Mouse (Mus musculus) lung, postnatal 4 days (tissue): ENCODE data around the gene Ddx39.

ENCODE experiments used
- DNase-seq, 2 experiments: peaks; one replicate each; pipeline ENCODE4 v3.0.0; 2021

The Ddx39 gene

GRCm38 (mm10) chr8:83715031-83715690 lies at the start of gene Ddx39:
TSS of gene Ddx39 (plus strand) at chr8:83715177.
- peak; percentile 97 for DNase-seq

GRCm38 (mm10) chr8:83665969-83666865 lies 48.8 kb upstream of the Ddx39 start, which contains the start of gene Ptger1:
TSS of gene Ptger1 (plus strand) at chr8:83666678.
- peak; percentile 83 to 91 for DNase-seq

GRCm38 (mm10) chr8:83666866-83667234 lies 48.1 kb upstream of the Ddx39 start:
- no peak for DNase-seq

- no peak for DNase-seq
Observed at GRCm38 (mm10) chr8:83667526-83667925, 47.5 kb upstream of the Ddx39 start.

GRCm38 (mm10) chr8:83668010-83668916 lies 46.7 kb upstream of the Ddx39 start:
- peak; percentile 84 to 86 for DNase-seq

GRCm38 (mm10) chr8:83669013-83669412 lies 46.0 kb upstream of the Ddx39 start:
- no peak for DNase-seq

- no peak for DNase-seq
Observed at GRCm38 (mm10) chr8:83672936-83673335, 42.0 kb upstream of the Ddx39 start.

- DNase-seq, result no peak
Observed at GRCm38 (mm10) chr8:83674497-83674896, 40.5 kb upstream of the Ddx39 start.

- DNase-seq, result no peak
Observed at GRCm38 (mm10) chr8:83679866-83680265, 35.1 kb upstream of the Ddx39 start.

GRCm38 (mm10) chr8:83680603-83681002 lies 34.4 kb upstream of the Ddx39 start:
- no peak for DNase-seq

GRCm38 (mm10) chr8:83681099-83681498 lies 33.9 kb upstream of the Ddx39 start:
- peak in 1 of 2 experiments; percentile 71 for DNase-seq

GRCm38 (mm10) chr8:83684517-83684916 lies 30.5 kb upstream of the Ddx39 start:
- no peak for DNase-seq

GRCm38 (mm10) chr8:83689264-83689663 lies 25.7 kb upstream of the Ddx39 start:
- no peak for DNase-seq

- DNase-seq, result peak; percentile 57 to 60
Observed at GRCm38 (mm10) chr8:83693609-83694236, 21.3 kb upstream of the Ddx39 start.

GRCm38 (mm10) chr8:83694369-83695160 lies 20.4 kb upstream of the Ddx39 start:
- DNase-seq, result no peak

GRCm38 (mm10) chr8:83695351-83696106 lies 19.4 kb upstream of the Ddx39 start:
- DNase-seq, result peak; percentile 53 to 58

GRCm38 (mm10) chr8:83697374-83698220 lies 17.4 kb upstream of the Ddx39 start:
- DNase-seq, result peak; percentile 72 to 81

- peak; percentile 70 to 71 for DNase-seq
Observed at GRCm38 (mm10) chr8:83698291-83698660, 16.7 kb upstream of the Ddx39 start.

- peak; percentile 86 to 92 for DNase-seq
Observed at GRCm38 (mm10) chr8:83698661-83699453, 16.1 kb upstream of the Ddx39 start, which contains the start of gene Pkn1. TSS of gene Pkn1 (minus strand) at chr8:83699179.
